Mouse (Mus musculus) CH12.LX (cell line): ENCODE data around the gene Ank3.

Experiments
- CHD1 ChIP-seq: IDR thresholded peaks from 2 replicates; pipeline ENCODE4 v1.6.1; 2012; ENCODE audit warnings: low read depth, low read length, improper control_type of control experiment, inconsistent platforms
- CHD2 ChIP-seq: IDR thresholded peaks from 2 replicates; pipeline ENCODE4 v1.6.1; 2011; ENCODE audit warnings: low read length, improper control_type of control experiment
- CTCF ChIP-seq, 2 experiments: IDR thresholded peaks in 1 of 2; conservative IDR thresholded peaks in 1 of 2; 2 replicates each; pipeline ENCODE4 v1.5.1; 2011 to 2012; ENCODE audit warnings: low read depth in 2 of 2, low read length in 2 of 2, improper control_type of control experiment in 1 of 2, inconsistent platforms in 1 of 2, mild to moderate bottlenecking in 1 of 2, moderate library complexity in 1 of 2
- EP300 ChIP-seq: IDR thresholded peaks from 2 replicates; pipeline ENCODE4 v1.6.1; 2011; ENCODE audit warnings: low read length, improper control_type of control experiment
- HCFC1 ChIP-seq: IDR thresholded peaks from 2 replicates; pipeline ENCODE4 v1.6.1; 2012; ENCODE audit warnings: low read depth, mild to moderate bottlenecking, inconsistent platforms, low read length, improper control_type of control experiment
- KAT2A ChIP-seq: IDR thresholded peaks from 2 replicates; pipeline ENCODE4 v1.6.1; 2012; ENCODE audit warnings: low read length, improper control_type of control experiment, inconsistent platforms; ENCODE audit not compliant: insufficient replicate concordance
- MAFK ChIP-seq: IDR thresholded peaks from 2 replicates; pipeline ENCODE4 v1.6.1; 2011; ENCODE audit warnings: low read length, improper control_type of control experiment; ENCODE audit not compliant: insufficient replicate concordance
- MAZ ChIP-seq: IDR thresholded peaks from 2 replicates; pipeline ENCODE4 v1.6.1; 2012; ENCODE audit warnings: low read depth, mild to moderate bottlenecking, inconsistent platforms, low read length, improper control_type of control experiment, moderate library complexity
- NELFE ChIP-seq: IDR thresholded peaks from 2 replicates; pipeline ENCODE4 v1.6.1; 2011; ENCODE audit warnings: low read depth, low read length, improper control_type of control experiment
- TBP ChIP-seq: conservative IDR thresholded peaks from 2 replicates; pipeline ENCODE4 v1.6.1; 2011; ENCODE audit warnings: low read depth, low read length, improper control_type of control experiment
- UBTF ChIP-seq: IDR thresholded peaks from 2 replicates; pipeline ENCODE4 v1.6.1; 2012; ENCODE audit warnings: low read depth, mild to moderate bottlenecking, inconsistent platforms, low read length, improper control_type of control experiment, moderate library complexity
- USF1 ChIP-seq: IDR thresholded peaks from 2 replicates; pipeline ENCODE4 v1.6.1; 2014; ENCODE audit warnings: low read depth, mild to moderate bottlenecking, inconsistent platforms, low read length, improper control_type of control experiment
- ZMIZ1 ChIP-seq: IDR thresholded peaks from 2 replicates; pipeline ENCODE4 v1.6.1; 2012; ENCODE audit warnings: low read depth, mild to moderate bottlenecking, inconsistent platforms, low read length, improper control_type of control experiment

GRCm38 (mm10) chr10:69384640-69385039 lies 13.9 kb upstream of the Ank3 start:
- no peak for TF ChIP-seq CTCF (conservative IDR thresholded peaks at IDR 0.05 in 1 of 2, IDR thresholded peaks at IDR 0.05 in 1 of 2; ENCODE audit: low read depth in 2 of 2, low read length in 2 of 2)
- TF ChIP-seq MAFK: no peak
- TF ChIP-seq UBTF: no peak
- TF ChIP-seq KAT2A: no peak
- TF ChIP-seq CHD2: no peak
- TF ChIP-seq USF1: no peak
- TF ChIP-seq TBP: no peak
- TF ChIP-seq EP300: no peak
- no peak for TF ChIP-seq NELFE
- TF ChIP-seq MAZ: no peak
- TF ChIP-seq CHD1: no peak
- no peak for TF ChIP-seq HCFC1
- no peak for TF ChIP-seq ZMIZ1
